Mouse (Mus musculus): ENCODE measurements at regions not wholly inside any gene's neighbourhood (a gene's known extent, or its start where the extent isn't known, plus 50 kb on each side); places are given as distances from the start of the nearest gene placed in this dataset.

GRCm38 (mm10) chr2:166316409-166316916 is 161.0 kb upstream of the Sulf2 start:
- no peak for TF ChIP-seq POLR2A (IDR thresholded peaks at IDR 0.05; ENCODE audit: borderline replicate concordance, insufficient read depth, low read length)
- no peak for TF ChIP-seq CTCF (IDR thresholded peaks at IDR 0.05; ENCODE audit: borderline replicate concordance, insufficient read depth, low read depth, low read length)
